Mouse (Mus musculus) liver, embryonic 14.5 days (tissue): ENCODE data around the gene Mrpl27.

Experiments
- CTCF ChIP-seq: IDR thresholded peaks from 2 replicates; pipeline ENCODE4 v1.5.1; 2016; ENCODE audit warnings: antibody characterized with exemption, low read depth, control low read depth
- EP300 ChIP-seq: IDR thresholded peaks from 2 replicates; pipeline ENCODE4 v1.6.1; 2016; ENCODE audit warnings: antibody characterized with exemption, low read depth

DNA sequence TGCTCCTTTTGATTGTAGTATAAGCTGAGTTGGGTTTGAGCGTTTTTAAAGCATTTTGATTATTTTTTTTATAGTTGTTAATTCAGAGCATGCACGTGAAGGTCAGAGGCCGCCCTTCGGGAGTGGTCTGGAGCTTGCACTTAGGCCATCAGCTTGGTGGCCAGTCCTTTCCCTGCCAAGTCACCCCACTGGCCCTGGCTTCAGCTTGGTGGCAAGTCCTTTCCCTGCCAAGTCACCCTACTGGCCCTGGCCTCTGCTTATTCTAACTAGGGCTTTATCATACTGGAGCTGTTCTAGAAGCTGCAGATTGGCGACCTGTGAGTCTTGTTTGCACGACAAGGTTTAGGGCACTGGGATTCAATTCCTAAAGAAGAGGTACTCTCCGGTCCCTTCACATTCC is 28.9 kb downstream of the Mrpl27 start:
- TF ChIP-seq EP300 (no peak), CTCF (no peak)
